33 mouse cellular contexts compared by ENCODE assay signal in genomic region chr1:92930171-92930706, GRCm38 (mm10). TPM values are rescaled to one million over a fixed set of nuclear protein-coding genes. Genes with fewer than 3 reads are reported as not detected.
DNase-seq lines count a peak whose midpoint lies in the region; TF ChIP-seq lines count a peak whose summit lies in the region.
"Had no signal": no experiment of that assay in that cellular context is flagged by ENCODE, and none has a peak within 500 bp of the region (broad histone marks: within the 10 kb centered on the region; RNA-seq: fewer than 3 reads in every experiment).

No protein-coding gene starts in this region.

- no peak for TF ChIP-seq RAD21 in MEL (IDR thresholded peaks at IDR 0.05; ENCODE audit: low read depth, low read length)

- peaks cover 10% of the 10 kb centered on the region; the same call in 1 of the 2 replicates for H3K4me1 ChIP-seq in kidney, adult 2 months (ENCODE audit: control insufficient read depth, insufficient read depth, low read length)
- peaks cover 2 to 11% of the 10 kb centered on the region in 2 experiments; a peak in 3 of 4 replicates for H3K4me1 ChIP-seq in MEL (ENCODE audit: control insufficient read depth in 1 of 2, insufficient read depth in 2 of 2, low read length in 2 of 2)

- peaks cover 9% of the 10 kb centered on the region for H3K79me2 ChIP-seq in MEL (ENCODE audit: control insufficient read depth, insufficient read depth, low read length, poor library complexity)

- H3K9me3 ChIP-seq in MEL (replicated peaks; ENCODE audit: insufficient read depth, low read length) = no peaks in the 10 kb centered on the region
- H3K9me3 ChIP-seq: embryonic facial prominence, embryonic 15.5 days; forebrain, embryonic 13.5 days; heart, embryonic 10.5 days; hindbrain, embryonic 12.5 days; intestine, embryonic 15.5 days; limb, embryonic 13.5 days; liver, embryonic 13.5 days; midbrain, embryonic 13.5 days; neural tube, embryonic 13.5 days had no signal

- peak; percentile 92 for DNase-seq in kidney, adult 2 months
- no peak for DNase-seq in kidney, postnatal 4 days
- DNase-seq in MEL (ENCODE audit: low read depth, low spot score) = no peak
- peak; percentile 98 for DNase-seq in gonadal fat pad, adult 2 months (ENCODE audit: low read depth)
- DNase-seq in kidney, postnatal 36 days = peak; percentile 79
- no peak for DNase-seq in lung, postnatal 36 days
- no peak for DNase-seq in spleen, adult 12 weeks (ENCODE audit: low spot score)
- no peak for DNase-seq in cerebellum, postnatal 10 days
- DNase-seq: adrenal gland, postnatal 25 days; cerebellum, adult 18-20 months; cerebellum, postnatal 25 days; gastrocnemius, postnatal 10 days; heart, postnatal 36 days; layer of hippocampus, adult 9-11 months; liver, embryonic 13.5 days; lung, adult 18-20 months; retina, postnatal 1 day; right cerebral cortex, postnatal 14 days; spleen, adult 18-20 months; thymus, postnatal 14 days had no signal

- no peak for TF ChIP-seq POLR2A in kidney, adult 2 months (IDR thresholded peaks at IDR 0.05; ENCODE audit: low read depth, low read length)
- no peak for TF ChIP-seq POLR2A in MEL (IDR thresholded peaks at IDR 0.05; ENCODE audit: control insufficient read depth in 1 of 2, insufficient read depth in 1 of 2, low read depth in 1 of 2, low read length in 2 of 2, poor library complexity in 1 of 2)

- H3K27me3 ChIP-seq in kidney, adult 2 months (replicated peaks; ENCODE audit: control insufficient read depth, insufficient read depth, low read length) = no peaks in the 10 kb centered on the region
- peaks cover 0 to 4% of the 10 kb centered on the region in 2 experiments; a peak in 1 of 4 replicates for H3K27me3 ChIP-seq in MEL (ENCODE audit: control insufficient read depth in 1 of 2, insufficient read depth in 2 of 2, low read length in 2 of 2)
- H3K27me3 ChIP-seq: embryonic facial prominence, embryonic 15.5 days; intestine, embryonic 15.5 days; limb, embryonic 13.5 days had no signal

- H3K27ac ChIP-seq in kidney, adult 2 months (ENCODE audit: insufficient read depth, low read depth, low read length) = no peak overlapping the region
- H3K27ac ChIP-seq in MEL (ENCODE audit: control insufficient read depth, low read depth, low read length) = no peak overlapping the region
- H3K27ac ChIP-seq: embryonic facial prominence, embryonic 10.5 days; embryonic facial prominence, embryonic 15.5 days; forebrain, embryonic 13.5 days; heart, embryonic 10.5 days; heart, embryonic 15.5 days; hindbrain, embryonic 12.5 days; hindbrain, postnatal 0 days; intestine, embryonic 15.5 days; left cerebral cortex, adult 2 months; limb, embryonic 13.5 days; liver, embryonic 13.5 days; macrophage; midbrain, embryonic 13.5 days; neural tube, embryonic 13.5 days had no signal

- no peak overlapping the region for H3K4me3 ChIP-seq in kidney, adult 2 months (ENCODE audit: insufficient read depth, low read depth, low read length)
- no peak overlapping the region for H3K4me3 ChIP-seq in MEL (ENCODE audit: control insufficient read depth in 1 of 2, insufficient read depth in 1 of 2, low read depth in 2 of 2, low read length in 2 of 2)
- H3K4me3 ChIP-seq: embryonic facial prominence, embryonic 10.5 days; embryonic facial prominence, embryonic 15.5 days; forebrain, embryonic 13.5 days; heart, embryonic 10.5 days; heart, embryonic 15.5 days; hindbrain, embryonic 12.5 days; intestine, embryonic 15.5 days; left cerebral cortex, adult 2 months; limb, embryonic 13.5 days; liver, embryonic 13.5 days; midbrain, embryonic 13.5 days; neural tube, embryonic 13.5 days had no signal

- no peak overlapping the region for H3K9ac ChIP-seq in MEL (ENCODE audit: control insufficient read depth, low read depth, low read length, poor library complexity, severe bottlenecking)
- H3K9ac ChIP-seq: embryonic facial prominence, embryonic 15.5 days; forebrain, embryonic 13.5 days; heart, embryonic 15.5 days; hindbrain, embryonic 12.5 days; intestine, embryonic 15.5 days; limb, embryonic 13.5 days; liver, embryonic 13.5 days; midbrain, embryonic 13.5 days; neural tube, embryonic 13.5 days had no signal

- H3K36me3 ChIP-seq in kidney, adult 2 months (ENCODE audit: control insufficient read depth, insufficient read depth, low read length) = no peaks in the 10 kb centered on the region
- peaks cover 0 to 6% of the 10 kb centered on the region in 2 experiments; a peak in 2 of 4 replicates for H3K36me3 ChIP-seq in MEL (ENCODE audit: control insufficient read depth in 1 of 2, insufficient read depth in 2 of 2, low read length in 2 of 2)
- H3K36me3 ChIP-seq: embryonic facial prominence, embryonic 10.5 days; embryonic facial prominence, embryonic 15.5 days; heart, embryonic 10.5 days; heart, embryonic 15.5 days; hindbrain, embryonic 12.5 days; intestine, embryonic 15.5 days; limb, embryonic 13.5 days; liver, embryonic 13.5 days; midbrain, embryonic 13.5 days; neural tube, embryonic 13.5 days had no signal

- WGBS in kidney, adult 2 months = 5% methylated on average over 1 of the region's 1 CpGs

- TF ChIP-seq EP300 in MEL (IDR thresholded peaks at IDR 0.05; ENCODE audit: low read depth in 1 of 2, low read length in 2 of 2) = no peak

- TF ChIP-seq CTCF in kidney, adult 2 months (conservative IDR thresholded peaks at IDR 0.05; ENCODE audit: insufficient read depth, insufficient read length, low read depth, low read length) = no peak
- no peak for TF ChIP-seq CTCF in MEL (IDR thresholded peaks at IDR 0.05 in 2 of 3, conservative IDR thresholded peaks at IDR 0.05 in 1 of 3; ENCODE audit: control insufficient read depth in 1 of 3, insufficient read depth in 1 of 3, low read depth in 2 of 3, low read length in 3 of 3, poor library complexity in 1 of 3, severe bottlenecking in 1 of 3)

TF ChIP-seq in MEL, 35 proteins besides CTCF, POLR2A, EP300 and RAD21:
- no peak for TF ChIP-seq POLR2AphosphoS2 (IDR thresholded peaks at IDR 0.05; ENCODE audit: low read length)
- no peak for TF ChIP-seq KAT2A (conservative IDR thresholded peaks at IDR 0.05; ENCODE audit: low read depth, low read length)
- TF ChIP-seq MAX (IDR thresholded peaks at IDR 0.05; ENCODE audit: low read length) = no peak
- TF ChIP-seq USF1 (IDR thresholded peaks at IDR 0.05; ENCODE audit: low read depth, low read length) = peak; percentile 57; the same call in 1 of the 2 replicates
- no peak for TF ChIP-seq CHD1 (IDR thresholded peaks at IDR 0.05; ENCODE audit: low read depth, low read length)
- no peak for TF ChIP-seq ELF1 (IDR thresholded peaks at IDR 0.05; ENCODE audit: low read depth, low read length)
- TF ChIP-seq HCFC1 (IDR thresholded peaks at IDR 0.05; ENCODE audit: low read depth, low read length) = no peak

RNA-seq across cellular contexts. Expression of gene Capn10, which starts 3.9 kb away (rescaled TPM):
- polyA plus RNA-seq in kidney, adult 2 months (2012; rRNA removed) = 38.9 and 46.2 TPM in 2 replicates
- total RNA-seq in MEL (2012; rRNA removed) = 30.5 and 30.7 TPM in 2 replicates
- polyA plus RNA-seq in MEL (2012; ENCODE audit: insufficient read depth in 1 of 2, insufficient read length in 2 of 2, low read depth in 1 of 2, low replicate concordance in 2 of 2, missing spikeins in 1 of 2) = 10 to 100 TPM in 1 of 2 experiments, not detected in 1; 43.3 TPM
- polyA plus RNA-seq in gonadal fat pad, adult 2 months (2012; rRNA removed) = 69.2 and 75.1 TPM in 2 replicates

RNA-seq across cellular contexts. Expression of gene Rnpepl1, which starts 19.7 kb away (rescaled TPM):
- 161 and 199 TPM in 2 replicates for polyA plus RNA-seq in kidney, adult 2 months (2012; rRNA removed)
- total RNA-seq in MEL (2012; rRNA removed) = 25.2 and 31.1 TPM in 2 replicates
- polyA plus RNA-seq in MEL (2012; ENCODE audit: insufficient read depth in 1 of 2, insufficient read length in 2 of 2, low read depth in 1 of 2, low replicate concordance in 2 of 2, missing spikeins in 1 of 2) = 10 to 100 TPM in 1 of 2 experiments, not detected in 1; 91.0 TPM
- polyA plus RNA-seq in gonadal fat pad, adult 2 months (2012; rRNA removed) = 109 and 146 TPM in 2 replicates

RNA-seq across cellular contexts. Expression of gene Gpr35, which starts 20.4 kb away (rescaled TPM):
- 1.3 and 1.9 TPM in 2 replicates for polyA plus RNA-seq in kidney, adult 2 months (2012; rRNA removed)
- total RNA-seq in MEL (2012; rRNA removed) = not detected in 2 replicates
- under 1 TPM in 1 of 2 experiments, not detected in 1; 0.22 TPM for polyA plus RNA-seq in MEL (2012; ENCODE audit: insufficient read depth in 1 of 2, insufficient read length in 2 of 2, low read depth in 1 of 2, low replicate concordance in 2 of 2, missing spikeins in 1 of 2)
- polyA plus RNA-seq in gonadal fat pad, adult 2 months (2012; rRNA removed) = 1.7 and 2.3 TPM in 2 replicates

RNA-seq across cellular contexts. Expression of gene Dusp28, which starts 23.5 kb away (rescaled TPM):
- polyA plus RNA-seq in kidney, adult 2 months (2012; rRNA removed) = 36.6 and 42.6 TPM in 2 replicates
- 10.1 and 11.9 TPM in 2 replicates for total RNA-seq in MEL (2012; rRNA removed)
- 10 to 100 TPM in 1 of 2 experiments, not detected in 1; 12.0 TPM for polyA plus RNA-seq in MEL (2012; ENCODE audit: insufficient read depth in 1 of 2, insufficient read length in 2 of 2, low read depth in 1 of 2, low replicate concordance in 2 of 2, missing spikeins in 1 of 2)
- 53.3 and 72.9 TPM in 2 replicates for polyA plus RNA-seq in gonadal fat pad, adult 2 months (2012; rRNA removed)

RNA-seq across cellular contexts. Expression of gene Ankmy1, which starts 27.5 kb away (rescaled TPM):
- 0.65 and 0.75 TPM in 2 replicates for polyA plus RNA-seq in kidney, adult 2 months (2012; rRNA removed)
- total RNA-seq in MEL (2012; rRNA removed) = 0.07 TPM in 1 of 2 replicates, not detected in the other
- polyA plus RNA-seq in MEL (2012; ENCODE audit: insufficient read depth in 1 of 2, insufficient read length in 2 of 2, low read depth in 1 of 2, low replicate concordance in 2 of 2, missing spikeins in 1 of 2) = under 1 TPM in 1 of 2 experiments, not detected in 1; 0.08 TPM
- 1.2 and 1.6 TPM in 2 replicates for polyA plus RNA-seq in gonadal fat pad, adult 2 months (2012; rRNA removed)
- total RNA-seq: heart, postnatal 36 days; hindbrain, postnatal 0 days had no signal
- polyA plus RNA-seq: liver, embryonic 13.5 days had no signal

Comparison
In these comparisons a context has a peak if more than half of its experiments do, and no peak if none do; other contexts are left out.
1. DNase-seq: peak in kidney, adult 2 months (single experiment), gonadal fat pad, adult 2 months (single experiment) and kidney, postnatal 36 days (2 of 2); none in kidney, postnatal 4 days (0 of 2), MEL (single experiment), lung, postnatal 36 days (single experiment), spleen, adult 12 weeks (single experiment) and cerebellum, postnatal 10 days (0 of 2).